Mouse (Mus musculus): ENCODE measurements around the gene Ppp2r2c. TPM values are rescaled to one million over a fixed set of nuclear protein-coding genes. Genes with fewer than 3 reads are reported as not detected.

Gene Ppp2r2c
- polyA plus RNA-seq, 1 experiment from 2014 or later, result 1.1 TPM

- Histone ChIP-seq H3K9ac (no peak overlapping the region), H3K4me2 (replicated peaks) (no peak overlapping the region), H3K9me3 (no peaks in the 10 kb centered on the region), H3K36me3 (no peaks in the 10 kb centered on the region), H3K27me3 (no peaks in the 10 kb centered on the region), H3K4me3 (no peak overlapping the region), H3K27ac (no peak overlapping the region), H3K4me1 (no peaks in the 10 kb centered on the region)
- WGBS, result 70% methylated on average over 1 of the region's 1 CpGs
- no peak for ATAC-seq (ENCODE audit: insufficient number of reproducible peaks, insufficient read depth, low FRiP score, low TSS enrichment)
Measured at GRCm38 (mm10) chr5:36841701-36842100, 26.6 kb upstream of the Ppp2r2c start.

GRCm38 (mm10) chr5:36844490-36844889 is 23.8 kb upstream of the Ppp2r2c start:
- H3K4me1 ChIP-seq, result no peaks in the 10 kb centered on the region
- no peaks in the 10 kb centered on the region for H3K27me3 ChIP-seq
- WGBS, result 85% methylated on average over 10 of the region's 10 CpGs
- no peak overlapping the region for H3K4me2 ChIP-seq (replicated peaks)
- H3K36me3 ChIP-seq, result no peaks in the 10 kb centered on the region
- no peak for ATAC-seq (ENCODE audit: insufficient number of reproducible peaks, insufficient read depth, low FRiP score, low TSS enrichment)
- no peak overlapping the region for H3K9ac ChIP-seq
- H3K4me3 ChIP-seq, result no peak overlapping the region
- H3K27ac ChIP-seq, result no peak overlapping the region
- H3K9me3 ChIP-seq, result no peaks in the 10 kb centered on the region

- Histone ChIP-seq H3K9ac (no peak overlapping the region), H3K36me3 (no peaks in the 10 kb centered on the region), H3K9me3 (no peaks in the 10 kb centered on the region), H3K4me1 (no peaks in the 10 kb centered on the region), H3K27ac (no peak overlapping the region), H3K27me3 (peaks cover 4% of the 10 kb centered on the region; the same call in 1 of the 2 replicates), H3K4me3 (no peak overlapping the region), H3K4me2 (replicated peaks) (no peak overlapping the region)
- WGBS, result 69% methylated on average over 4 of the region's 4 CpGs
- no peak for ATAC-seq (ENCODE audit: insufficient number of reproducible peaks, insufficient read depth, low FRiP score, low TSS enrichment)
Measured at GRCm38 (mm10) chr5:36851572-36851971, 16.7 kb upstream of the Ppp2r2c start.

GRCm38 (mm10) chr5:36855180-36855579 is 13.1 kb upstream of the Ppp2r2c start:
- H3K4me2 ChIP-seq (replicated peaks), result no peak overlapping the region
- peaks cover 4% of the 10 kb centered on the region; the same call in 1 of the 2 replicates for H3K27me3 ChIP-seq
- H3K4me1 ChIP-seq, result no peaks in the 10 kb centered on the region
- no peak overlapping the region for H3K4me3 ChIP-seq
- ATAC-seq (ENCODE audit: insufficient number of reproducible peaks, insufficient read depth, low FRiP score, low TSS enrichment), result no peak
- no peak overlapping the region for H3K9ac ChIP-seq
- WGBS, result 82% methylated on average over 3 of the region's 3 CpGs
- no peaks in the 10 kb centered on the region for H3K36me3 ChIP-seq
- H3K27ac ChIP-seq, result no peak overlapping the region
- H3K9me3 ChIP-seq, result no peaks in the 10 kb centered on the region

- Histone ChIP-seq H3K36me3 (no peaks in the 10 kb centered on the region), H3K4me2 (replicated peaks) (no peak overlapping the region), H3K27me3 (peaks cover 4% of the 10 kb centered on the region; the same call in 1 of the 2 replicates), H3K4me1 (no peaks in the 10 kb centered on the region), H3K27ac (no peak overlapping the region), H3K4me3 (no peak overlapping the region), H3K9ac (no peak overlapping the region), H3K9me3 (no peaks in the 10 kb centered on the region)
- WGBS, result 88% methylated on average over 7 of the region's 7 CpGs
- ATAC-seq (ENCODE audit: insufficient number of reproducible peaks, insufficient read depth, low FRiP score, low TSS enrichment), result no peak
Measured at GRCm38 (mm10) chr5:36856529-36856928, 11.8 kb upstream of the Ppp2r2c start.

GRCm38 (mm10) chr5:36857546-36857945 is 10.8 kb upstream of the Ppp2r2c start:
- Histone ChIP-seq H3K27ac (no peak overlapping the region), H3K4me1 (no peaks in the 10 kb centered on the region), H3K4me3 (no peak overlapping the region), H3K4me2 (replicated peaks) (no peak overlapping the region), H3K9ac (no peak overlapping the region), H3K36me3 (no peaks in the 10 kb centered on the region), H3K27me3 (peaks cover 4% of the 10 kb centered on the region; the same call in 1 of the 2 replicates), H3K9me3 (no peaks in the 10 kb centered on the region)
- ATAC-seq (ENCODE audit: insufficient number of reproducible peaks, insufficient read depth, low FRiP score, low TSS enrichment), result no peak
- 76% methylated on average over 5 of the region's 5 CpGs for WGBS

GRCm38 (mm10) chr5:36861084-36861483 is 7.2 kb upstream of the Ppp2r2c start:
- no peak overlapping the region for H3K9ac ChIP-seq
- no peaks in the 10 kb centered on the region for H3K9me3 ChIP-seq
- WGBS, result 88% methylated on average over 2 of the region's 2 CpGs
- H3K27ac ChIP-seq, result no peak overlapping the region
- H3K4me1 ChIP-seq, result no peaks in the 10 kb centered on the region
- no peak for ATAC-seq (ENCODE audit: insufficient number of reproducible peaks, insufficient read depth, low FRiP score, low TSS enrichment)
- no peak overlapping the region for H3K4me2 ChIP-seq (replicated peaks)
- no peaks in the 10 kb centered on the region for H3K36me3 ChIP-seq
- H3K4me3 ChIP-seq, result no peak overlapping the region
- H3K27me3 ChIP-seq, result peaks cover 27% of the 10 kb centered on the region

- no peaks in the 10 kb centered on the region; the same call in 1 of the 2 replicates for H3K9me3 ChIP-seq
- H3K36me3 ChIP-seq, result no peaks in the 10 kb centered on the region
- H3K27me3 ChIP-seq, result peaks cover 79% of the 10 kb centered on the region
- peaks cover 7% of the 10 kb centered on the region for H3K4me1 ChIP-seq
- H3K9ac ChIP-seq, result no peak overlapping the region
- no peak overlapping the region for H3K4me3 ChIP-seq
- no peak overlapping the region for H3K27ac ChIP-seq
- WGBS, result 57% methylated on average over 7 of the region's 7 CpGs
- no peak overlapping the region for H3K4me2 ChIP-seq (replicated peaks)
- no peak for ATAC-seq (ENCODE audit: insufficient number of reproducible peaks, insufficient read depth, low FRiP score, low TSS enrichment)
Measured at GRCm38 (mm10) chr5:36866701-36867250, 1.5 kb upstream of the Ppp2r2c start.

GRCm38 (mm10) chr5:36867561-36867960 is 752 bp upstream of the Ppp2r2c start:
- Histone ChIP-seq H3K9me3 (no peaks in the 10 kb centered on the region; the same call in 1 of the 2 replicates), H3K27ac (no peak overlapping the region)
- 8% methylated on average over 6 of the region's 6 CpGs for WGBS

GRCm38 (mm10) chr5:36869186-36869577 is 869 bp downstream of the Ppp2r2c start:
- WGBS, result under 1% methylated on average over 7 of the region's 7 CpGs
- Histone ChIP-seq H3K27me3 (peaks cover 96% of the 10 kb centered on the region), H3K36me3 (no peaks in the 10 kb centered on the region), H3K27ac (no peak overlapping the region), H3K4me3 (peak overlapping the region; percentile 39), H3K9ac (no peak overlapping the region), H3K4me1 (peaks cover 7% of the 10 kb centered on the region), H3K4me2 (replicated peaks) (peak overlapping the region; percentile 81), H3K9me3 (no peaks in the 10 kb centered on the region; the same call in 1 of the 2 replicates)
- ATAC-seq (ENCODE audit: insufficient number of reproducible peaks, insufficient read depth, low FRiP score, low TSS enrichment), result no peak

More at GRCm38 (mm10) chr5:36867561-36867960, 752 bp upstream of the Ppp2r2c start:
- no peaks in the 10 kb centered on the region for H3K36me3 ChIP-seq
- H3K9ac ChIP-seq, result no peak overlapping the region
- peaks cover 7% of the 10 kb centered on the region for H3K4me1 ChIP-seq
- no peak overlapping the region for H3K4me3 ChIP-seq
- no peak overlapping the region for H3K4me2 ChIP-seq (replicated peaks)
- peaks cover 86% of the 10 kb centered on the region for H3K27me3 ChIP-seq
- no peak for ATAC-seq (ENCODE audit: insufficient number of reproducible peaks, insufficient read depth, low FRiP score, low TSS enrichment)

GRCm38 (mm10) chr5:36869578-36870236 is 1.4 kb downstream of the Ppp2r2c start:
- Histone ChIP-seq H3K9ac (no peak overlapping the region), H3K36me3 (no peaks in the 10 kb centered on the region), H3K4me1 (peaks cover 7% of the 10 kb centered on the region), H3K4me3 (peak overlapping the region; percentile 39), H3K27me3 (peaks cover 97% of the 10 kb centered on the region), H3K9me3 (no peaks in the 10 kb centered on the region; the same call in 1 of the 2 replicates), H3K27ac (no peak overlapping the region), H3K4me2 (replicated peaks) (peak overlapping the region; percentile 81)
- no peak for ATAC-seq (ENCODE audit: insufficient number of reproducible peaks, insufficient read depth, low FRiP score, low TSS enrichment)
- WGBS, result under 1% methylated on average over 53 of the region's 56 CpGs

- Histone ChIP-seq H3K4me3 (no peak overlapping the region), H3K9me3 (no peaks in the 10 kb centered on the region; the same call in 1 of the 2 replicates), H3K36me3 (no peaks in the 10 kb centered on the region), H3K27ac (no peak overlapping the region), H3K4me2 (replicated peaks) (no peak overlapping the region), H3K9ac (no peak overlapping the region), H3K27me3 (peaks cover 85% of the 10 kb centered on the region), H3K4me1 (peaks cover 7% of the 10 kb centered on the region)
- WGBS, result 78% methylated on average over 6 of the region's 6 CpGs
- no peak for ATAC-seq (ENCODE audit: insufficient number of reproducible peaks, insufficient read depth, low FRiP score, low TSS enrichment)
Measured at GRCm38 (mm10) chr5:36870916-36871315, 2.6 kb downstream of the Ppp2r2c start.

All from embryonic facial prominence, embryonic 12.5 days (tissue).